Comparison of ENCODE assay signal across 28 mouse cellular contexts in genomic region chr9:94021293-94021903, GRCm38 (mm10).
A peak's percentile ranks its signal among the peaks of the same experiment; 100 is the strongest.
DNase-seq lines count a peak whose midpoint lies in the region; ATAC-seq and TF ChIP-seq lines count a peak whose summit lies in the region.
"Had no signal": no experiment of that assay in that cellular context is flagged by ENCODE, and none has a peak within 500 bp of the region (broad histone marks: within the 10 kb centered on the region; RNA-seq: fewer than 3 reads in every experiment).

No protein-coding gene starts in this region.

- peaks cover 4% of the 10 kb centered on the region; the same call in 1 of the 2 replicates for H3K4me1 ChIP-seq in liver, adult 2 months (ENCODE audit: control insufficient read depth, insufficient read depth, low read length)
- H3K4me1 ChIP-seq in intestine, embryonic 15.5 days (replicated peaks): no peaks in the 10 kb centered on the region
- no peaks in the 10 kb centered on the region for H3K4me1 ChIP-seq in heart, embryonic 10.5 days
- H3K4me1 ChIP-seq: forebrain, embryonic 10.5 days; forebrain, embryonic 13.5 days; heart, embryonic 12.5 days; heart, embryonic 15.5 days had no signal

- 77% methylated on average over 1 of the region's 1 CpGs for WGBS in liver, adult 2 months
- 49% methylated on average over 1 of the region's 1 CpGs for WGBS in intestine, embryonic 15.5 days
- WGBS in large intestine, adult 2 months: 15% methylated on average over 1 of the region's 1 CpGs
- 87% methylated on average over 1 of the region's 1 CpGs for WGBS in heart, embryonic 10.5 days

- peak; percentile 9 for DNase-seq in liver, adult 2 months (ENCODE audit: extremely low read depth, low read depth, low spot score)
- no peak for DNase-seq in liver
- peak; percentile 59 for DNase-seq in large intestine, adult 2 months (ENCODE audit: low read depth, low spot score)
- DNase-seq in frontal cortex, adult 2 months (ENCODE audit: extremely low spot score in 1 of 2, low spot score in 1 of 2): no peak
- DNase-seq in cerebellum, postnatal 36 days: no peak
- no peak for DNase-seq in heart, embryonic 10.5 days (ENCODE audit: low spot score)
- no peak for DNase-seq in adrenal gland, adult 8-10 months
- DNase-seq: adrenal gland, postnatal 14 days; B cell, adult 2 months; cerebellum, adult 11 months; cerebellum, adult 2 months; cerebellum, adult 9-11 months; cerebellum, postnatal 25 days; gastrocnemius, postnatal 25 days; heart, postnatal 10 days; heart, postnatal 36 days had no signal

- no peak overlapping the region for H3K4me2 ChIP-seq in intestine, embryonic 15.5 days (replicated peaks)
- H3K4me2 ChIP-seq: forebrain, embryonic 13.5 days; heart, embryonic 12.5 days; heart, embryonic 15.5 days; hindbrain, embryonic 14.5 days had no signal

- H3K36me3 ChIP-seq in liver, adult 2 months (ENCODE audit: control insufficient read depth, insufficient read depth, low read length): no peaks in the 10 kb centered on the region
- no peaks in the 10 kb centered on the region for H3K36me3 ChIP-seq in intestine, embryonic 15.5 days
- H3K36me3 ChIP-seq in heart, embryonic 10.5 days: no peaks in the 10 kb centered on the region
- H3K36me3 ChIP-seq: forebrain, embryonic 10.5 days; G1E; heart, embryonic 12.5 days; heart, embryonic 15.5 days had no signal

- ATAC-seq in intestine, embryonic 15.5 days: peak; percentile 95
- ATAC-seq: forebrain, embryonic 13.5 days; forebrain, embryonic 16.5 days; hindbrain, postnatal 0 days; inflammation-experienced regulatory T-cells, adult 6 months; Patski had no signal

- no peak overlapping the region for H3K9ac ChIP-seq in liver, adult 2 months (ENCODE audit: low read depth, low read length)
- H3K9ac ChIP-seq in intestine, embryonic 15.5 days: no peak overlapping the region
- H3K9ac ChIP-seq: forebrain, embryonic 13.5 days; heart, embryonic 12.5 days; heart, embryonic 15.5 days; hindbrain, embryonic 14.5 days had no signal

- TF ChIP-seq CTCF in liver, adult 2 months (IDR thresholded peaks at IDR 0.05; ENCODE audit: low read depth, low read length): no peak

- H3K27ac ChIP-seq in liver, adult 2 months (replicated peaks; ENCODE audit: insufficient read depth, low read depth, low read length): no peak overlapping the region
- H3K27ac ChIP-seq in intestine, embryonic 15.5 days: no peak overlapping the region
- no peak overlapping the region for H3K27ac ChIP-seq in heart, embryonic 10.5 days
- H3K27ac ChIP-seq: forebrain, embryonic 10.5 days; forebrain, embryonic 13.5 days; heart, embryonic 15.5 days; hindbrain, embryonic 14.5 days; hindbrain, postnatal 0 days had no signal

- no peaks in the 10 kb centered on the region for H3K27me3 ChIP-seq in liver, adult 2 months (ENCODE audit: control insufficient read depth, insufficient read depth, low read length)
- no peaks in the 10 kb centered on the region for H3K27me3 ChIP-seq in intestine, embryonic 15.5 days (replicated peaks)
- H3K27me3 ChIP-seq in heart, embryonic 10.5 days (ENCODE audit: insufficient read depth, poor library complexity, severe bottlenecking): no peaks in the 10 kb centered on the region
- H3K27me3 ChIP-seq: CH12.LX; forebrain, embryonic 13.5 days; heart, embryonic 12.5 days; heart, embryonic 15.5 days; Patski had no signal

- H3K4me3 ChIP-seq in liver, adult 2 months (ENCODE audit: insufficient read depth, low read depth, low read length): no peak overlapping the region
- no peak overlapping the region for H3K4me3 ChIP-seq in intestine, embryonic 15.5 days (replicated peaks)
- no peak overlapping the region for H3K4me3 ChIP-seq in heart, embryonic 10.5 days
- H3K4me3 ChIP-seq: forebrain, embryonic 10.5 days; forebrain, embryonic 13.5 days; heart, embryonic 12.5 days; heart, embryonic 15.5 days had no signal

- no peaks in the 10 kb centered on the region for H3K79me2 ChIP-seq in liver, adult 2 months (ENCODE audit: control insufficient read depth, insufficient read depth, low read length)

- no peak for TF ChIP-seq POLR2A in liver, adult 2 months (IDR thresholded peaks at IDR 0.05; ENCODE audit: extremely low read depth, insufficient read depth, low read length)

- H3K9me3 ChIP-seq in intestine, embryonic 15.5 days: no peaks in the 10 kb centered on the region
- no peaks in the 10 kb centered on the region for H3K9me3 ChIP-seq in heart, embryonic 10.5 days
- H3K9me3 ChIP-seq: forebrain, embryonic 10.5 days; forebrain, embryonic 13.5 days; G1E; heart, embryonic 12.5 days; heart, embryonic 15.5 days had no signal

Comparison
In these comparisons a context has a peak if more than half of its experiments do, and no peak if none do; other contexts are left out.
1. DNase-seq: peak in liver, adult 2 months (single experiment) and large intestine, adult 2 months (single experiment); none in liver (single experiment), frontal cortex, adult 2 months (0 of 2), cerebellum, postnatal 36 days (0 of 2), heart, embryonic 10.5 days (single experiment) and adrenal gland, adult 8-10 months (single experiment).